Mouse (Mus musculus) erythroblast, embryonic 14.5 days (primary cell): ENCODE results near the gene Sec14l4.

Source experiments
- GATA1 ChIP-seq: IDR thresholded peaks from 2 replicates; pipeline ENCODE4 v1.6.1; 2012; ENCODE audit warnings: low read length, inconsistent platforms, mixed read lengths
- TAL1 ChIP-seq: IDR thresholded peaks from 3 replicates; pipeline ENCODE4 v1.6.1; 2012; ENCODE audit warnings: low read length, inconsistent platforms, mixed read lengths

- TF ChIP-seq TAL1, result no peak
- no peak for TF ChIP-seq GATA1
These were observed 7.9 kb upstream of the Sec14l4 start for GRCm38 (mm10) chr11:4023321-4023720.
